Mouse (Mus musculus) CH12.LX (cell line): Measurements from ENCODE around the gene Tbc1d15. TPM values are rescaled to one million over a fixed set of nuclear protein-coding genes. Genes with fewer than 3 reads are reported as not detected.
A peak's percentile ranks its signal among the peaks of the same experiment; 100 is the strongest.

Source experiments
- DNase-seq: peaks from one replicate; pipeline ENCODE4 v3.0.0-alpha.2; 2013; ENCODE audit errors: extremely low read depth
- H3K27ac ChIP-seq: 2 replicates; pipeline ENCODE4 v1.5.1; 2012; ENCODE audit warnings: low read depth, mild to moderate bottlenecking, control low read depth, moderate library complexity; ENCODE audit not compliant: insufficient read depth
- H3K27me3 ChIP-seq: replicated peaks from 2 replicates; pipeline ENCODE3; 2012; ENCODE audit warnings: inconsistent platforms
- H3K36me3 ChIP-seq, 2 experiments: replicated peaks in 1 of 2; 2 replicates each; pipeline versions ENCODE3 to v1.6.1; 2012; ENCODE audit warnings: inconsistent platforms in 1 of 2, low read length in 1 of 2, mild to moderate bottlenecking in 1 of 2, mixed read lengths in 1 of 2, moderate library complexity in 1 of 2; ENCODE audit not compliant: control insufficient read depth in 1 of 2, insufficient read depth in 1 of 2
- H3K4me1 ChIP-seq, 2 experiments: 2 replicates each; pipeline ENCODE4 v1.6.1; 2012; ENCODE audit warnings: inconsistent platforms in 1 of 2, moderate library complexity in 1 of 2; ENCODE audit not compliant: insufficient read depth in 2 of 2, control insufficient read depth in 1 of 2
- H3K4me2 ChIP-seq: 2 replicates; pipeline ENCODE4 v1.6.1; 2012; ENCODE audit warnings: low read depth, mild to moderate bottlenecking, control low read depth; ENCODE audit not compliant: poor library complexity, insufficient read depth, severe bottlenecking
- H3K4me3 ChIP-seq, 3 experiments: fragments of 150-350 bp in 1 of 3; sonication (generic) in 1 of 3; replicated peaks in 1 of 3; 2 replicates each; pipeline versions ENCODE3 to v1.5.1; 2011 to 2012; ENCODE audit warnings: low read depth in 2 of 3, low read length in 2 of 3, mild to moderate bottlenecking in 2 of 3, moderate library complexity in 2 of 3, control low read depth in 1 of 3, improper control_type of control experiment in 1 of 3, inconsistent platforms in 1 of 3, mixed read lengths in 1 of 3; ENCODE audit not compliant: poor library complexity in 1 of 3
- H3K79me2 ChIP-seq: replicated peaks from 2 replicates; pipeline ENCODE4 v1.6.1; 2012; ENCODE audit warnings: mild to moderate bottlenecking, moderate library complexity; ENCODE audit not compliant: control insufficient read depth, poor library complexity, insufficient read depth, severe bottlenecking; ENCODE audit errors: extremely low read depth
- H3K9ac ChIP-seq: 2 replicates; pipeline ENCODE4 v1.6.1; 2012; ENCODE audit warnings: low read depth, mild to moderate bottlenecking, control low read depth, moderate library complexity; ENCODE audit not compliant: insufficient read depth
- H3K9me3 ChIP-seq: replicated peaks from 2 replicates; pipeline ENCODE3; 2012; ENCODE audit warnings: low read length, inconsistent platforms, mixed read lengths
- BHLHE40 ChIP-seq: IDR thresholded peaks from 2 replicates; pipeline ENCODE4 v1.6.1; 2011; ENCODE audit warnings: mild to moderate bottlenecking, low read depth, low read length, improper control_type of control experiment
- CHD1 ChIP-seq: IDR thresholded peaks from 2 replicates; pipeline ENCODE4 v1.6.1; 2012; ENCODE audit warnings: low read depth, low read length, improper control_type of control experiment, inconsistent platforms
- CHD2 ChIP-seq: IDR thresholded peaks from 2 replicates; pipeline ENCODE4 v1.6.1; 2011; ENCODE audit warnings: low read length, improper control_type of control experiment
- CTCF ChIP-seq, 2 experiments: IDR thresholded peaks in 1 of 2; conservative IDR thresholded peaks in 1 of 2; 2 replicates each; pipeline ENCODE4 v1.5.1; 2011 to 2012; ENCODE audit warnings: low read depth in 2 of 2, low read length in 2 of 2, improper control_type of control experiment in 1 of 2, inconsistent platforms in 1 of 2, mild to moderate bottlenecking in 1 of 2, moderate library complexity in 1 of 2
- E2F4 ChIP-seq: IDR thresholded peaks from 2 replicates; pipeline ENCODE4 v1.6.1; 2011; ENCODE audit warnings: low read depth, low read length, improper control_type of control experiment; ENCODE audit not compliant: insufficient replicate concordance
- ELF1 ChIP-seq: IDR thresholded peaks from 2 replicates; pipeline ENCODE4 v1.6.1; 2014; ENCODE audit warnings: low read depth, mild to moderate bottlenecking, inconsistent platforms, low read length, improper control_type of control experiment
- EP300 ChIP-seq: IDR thresholded peaks from 2 replicates; pipeline ENCODE4 v1.6.1; 2011; ENCODE audit warnings: low read length, improper control_type of control experiment
- ETS1 ChIP-seq: conservative IDR thresholded peaks from 2 replicates; pipeline ENCODE4 v1.6.1; 2012; ENCODE audit warnings: low read depth, mild to moderate bottlenecking, inconsistent platforms, low read length, improper control_type of control experiment, moderate library complexity
- GABPA ChIP-seq: IDR thresholded peaks from 2 replicates; pipeline ENCODE4 v1.6.1; 2012; ENCODE audit warnings: low read depth, low read length, improper control_type of control experiment, inconsistent platforms; ENCODE audit not compliant: insufficient replicate concordance
- HCFC1 ChIP-seq: IDR thresholded peaks from 2 replicates; pipeline ENCODE4 v1.6.1; 2012; ENCODE audit warnings: low read depth, mild to moderate bottlenecking, inconsistent platforms, low read length, improper control_type of control experiment
- IRF4 ChIP-seq: IDR thresholded peaks from 2 replicates; pipeline ENCODE4 v1.6.1; 2014; ENCODE audit warnings: low read depth, mild to moderate bottlenecking, inconsistent platforms, low read length, improper control_type of control experiment
- JUN ChIP-seq: IDR thresholded peaks from 2 replicates; pipeline ENCODE4 v1.6.1; 2011; ENCODE audit warnings: low read depth, mild to moderate bottlenecking, low read length, improper control_type of control experiment, moderate library complexity; ENCODE audit not compliant: insufficient read depth
- JUND ChIP-seq: conservative IDR thresholded peaks from 2 replicates; pipeline ENCODE4 v1.6.1; 2011; ENCODE audit warnings: low read depth, low read length, improper control_type of control experiment
- KAT2A ChIP-seq: IDR thresholded peaks from 2 replicates; pipeline ENCODE4 v1.6.1; 2012; ENCODE audit warnings: low read length, improper control_type of control experiment, inconsistent platforms; ENCODE audit not compliant: insufficient replicate concordance
- MAFK ChIP-seq: IDR thresholded peaks from 2 replicates; pipeline ENCODE4 v1.6.1; 2011; ENCODE audit warnings: low read length, improper control_type of control experiment; ENCODE audit not compliant: insufficient replicate concordance
- MAX ChIP-seq: IDR thresholded peaks from 2 replicates; pipeline ENCODE4 v1.6.1; 2011; ENCODE audit warnings: low read length, improper control_type of control experiment
- MAZ ChIP-seq: IDR thresholded peaks from 2 replicates; pipeline ENCODE4 v1.6.1; 2012; ENCODE audit warnings: low read depth, mild to moderate bottlenecking, inconsistent platforms, low read length, improper control_type of control experiment, moderate library complexity
- MEF2A ChIP-seq: IDR thresholded peaks from 2 replicates; pipeline ENCODE4 v1.6.1; 2014; ENCODE audit warnings: low read depth, mild to moderate bottlenecking, inconsistent platforms, low read length, improper control_type of control experiment, borderline replicate concordance
- MXI1 ChIP-seq: IDR thresholded peaks from 2 replicates; pipeline ENCODE4 v1.6.1; 2011; ENCODE audit warnings: mild to moderate bottlenecking, low read depth, low read length, improper control_type of control experiment
- MYC ChIP-seq: IDR thresholded peaks from 2 replicates; pipeline ENCODE4 v1.6.1; 2011; ENCODE audit warnings: low read depth, mild to moderate bottlenecking, improper control_type of control experiment, low read length
- NELFE ChIP-seq: IDR thresholded peaks from 2 replicates; pipeline ENCODE4 v1.6.1; 2011; ENCODE audit warnings: low read depth, low read length, improper control_type of control experiment
- NRF1 ChIP-seq: IDR thresholded peaks from 2 replicates; pipeline ENCODE4 v1.6.1; 2014; ENCODE audit warnings: low read depth, mild to moderate bottlenecking, inconsistent platforms, low read length, improper control_type of control experiment, moderate library complexity
- PAX5 ChIP-seq: IDR thresholded peaks from 2 replicates; pipeline ENCODE4 v1.6.1; 2012; ENCODE audit warnings: low read length, inconsistent platforms, mixed read lengths
- POLR2A ChIP-seq: IDR thresholded peaks from 2 replicates; pipeline ENCODE4 v1.6.1; 2011; ENCODE audit warnings: low read depth, mild to moderate bottlenecking, improper control_type of control experiment, low read length
- POLR2AphosphoS2 ChIP-seq: IDR thresholded peaks from 2 replicates; pipeline ENCODE4 v1.6.1; 2011; ENCODE audit warnings: low read depth, low read length, improper control_type of control experiment
- RAD21 ChIP-seq: IDR thresholded peaks from 2 replicates; pipeline ENCODE4 v1.6.1; 2011; ENCODE audit warnings: low read depth, mild to moderate bottlenecking, low read length, improper control_type of control experiment, moderate library complexity
- RCOR1 ChIP-seq: conservative IDR thresholded peaks from 2 replicates; pipeline ENCODE4 v1.6.1; 2012; ENCODE audit warnings: low read depth, mild to moderate bottlenecking, inconsistent platforms, low read length, improper control_type of control experiment
- SIN3A ChIP-seq: IDR thresholded peaks from 2 replicates; pipeline ENCODE4 v1.6.1; 2012; ENCODE audit warnings: low read length, improper control_type of control experiment, inconsistent platforms
- SMC3 ChIP-seq: IDR thresholded peaks from 2 replicates; pipeline ENCODE4 v1.6.1; 2011; ENCODE audit warnings: low read depth, low read length, improper control_type of control experiment
- TBP ChIP-seq: conservative IDR thresholded peaks from 2 replicates; pipeline ENCODE4 v1.6.1; 2011; ENCODE audit warnings: low read depth, low read length, improper control_type of control experiment
- TCF12 ChIP-seq: IDR thresholded peaks from 2 replicates; pipeline ENCODE4 v1.6.1; 2014; ENCODE audit warnings: low read depth, mild to moderate bottlenecking, inconsistent platforms, low read length, improper control_type of control experiment
- UBTF ChIP-seq: IDR thresholded peaks from 2 replicates; pipeline ENCODE4 v1.6.1; 2012; ENCODE audit warnings: low read depth, mild to moderate bottlenecking, inconsistent platforms, low read length, improper control_type of control experiment, moderate library complexity
- USF1 ChIP-seq: IDR thresholded peaks from 2 replicates; pipeline ENCODE4 v1.6.1; 2014; ENCODE audit warnings: low read depth, mild to moderate bottlenecking, inconsistent platforms, low read length, improper control_type of control experiment
- USF2 ChIP-seq: conservative IDR thresholded peaks from 2 replicates; pipeline ENCODE4 v1.6.1; 2011; ENCODE audit warnings: low read depth, low read length, improper control_type of control experiment
- ZC3H11A ChIP-seq: IDR thresholded peaks from 2 replicates; pipeline ENCODE4 v1.6.1; 2012; ENCODE audit warnings: low read depth, mild to moderate bottlenecking, inconsistent platforms, low read length, improper control_type of control experiment
- ZKSCAN1 ChIP-seq: IDR thresholded peaks from 2 replicates; pipeline ENCODE4 v1.6.1; 2012; ENCODE audit warnings: low read depth, inconsistent platforms, low read length, improper control_type of control experiment, borderline replicate concordance
- ZMIZ1 ChIP-seq: IDR thresholded peaks from 2 replicates; pipeline ENCODE4 v1.6.1; 2012; ENCODE audit warnings: low read depth, mild to moderate bottlenecking, inconsistent platforms, low read length, improper control_type of control experiment
- ZNF384 ChIP-seq: IDR thresholded peaks from 2 replicates; pipeline ENCODE4 v1.6.1; 2012; ENCODE audit warnings: low read depth, low read length, improper control_type of control experiment, inconsistent platforms
- dilution Hi-C: fragments of 300-500 bp; cut with MboI; formaldehyde crosslinking; loops from 2 replicates; pipeline ENCODE4 v1.14.3; 2020; ENCODE audit warnings: low sequenced_read_pairs; ENCODE audit not compliant: extremely low pct_unique_long_range_greater_than_20kb, extremely low pct_ligation_motif_present
- in situ Hi-C: fragments of 300-500 bp; cut with MboI; formaldehyde crosslinking; loops from 3 replicates; pipeline ENCODE4 v1.14.3; 2019; ENCODE audit warnings: low sequenced_read_pairs, low pct_ligation_motif_present, low pct_unique_long_range_greater_than_20kb, mixed read lengths
- polyA plus RNA-seq: library from polyadenylated mRNA; unstranded; fragments of >175 nt; gene quantifications from 2 replicates; pipeline ENCODE4 v1.2.1, GENCODE M21; 2012; ENCODE audit warnings: low read depth; ENCODE audit not compliant: insufficient read length
- total RNA-seq, 2 experiments: library from RNA; depleted of rRNA; stranded (reverse); fragments of 300-350 nt in 1 of 2; fragments of >200 nt in 1 of 2; gene quantifications; 2 replicates each; pipeline ENCODE4 v1.2.3; 2012 to 2014

Tbc1d15 gene
- 10.5 and 13.4 TPM in 2 replicates for total RNA-seq (2012; rRNA removed)
- total RNA-seq (2014; rRNA removed): 21.4 and 23.3 TPM in 2 replicates
- 59.5 and 75.6 TPM in 2 replicates for polyA plus RNA-seq

- H3K9ac ChIP-seq: peak within 1 kb of the TSS; percentile 86
- in situ Hi-C loops (no loop called here), dilution Hi-C loops (no loop called here)
- peak within 1 kb of the TSS; percentile 92 to 99 (median 94) for H3K4me3 ChIP-seq
- H3K27ac ChIP-seq: peak within 1 kb of the TSS; percentile 31; the same call in 1 of the 2 replicates
- peaks cover 38% of the 10 kb centered on the region for H3K79me2 ChIP-seq
- H3K9me3 ChIP-seq: no peaks in the 10 kb centered on the region
- DNase-seq: peak; percentile 99
- TF ChIP-seq USF2 (peak; percentile 68), ETS1 (peak; percentile 83), ZC3H11A (no peak), MEF2A (peak; percentile 83; the same call in 1 of the 2 replicates), ZNF384 (no peak), IRF4 (peak; percentile 65; the same call in 1 of the 2 replicates), TCF12 (peak; percentile 77), GABPA (no peak; the same call in 1 of the 2 replicates), BHLHE40 (peak; percentile 100), SMC3 (no peak), ZMIZ1 (peak; percentile 90), MYC (peak; percentile 73), CTCF (conservative IDR thresholded peaks at IDR 0.05 in 1 of 2, IDR thresholded peaks at IDR 0.05 in 1 of 2; ENCODE audit: low read depth in 2 of 2, low read length in 2 of 2) (no peak), HCFC1 (peak; percentile 83), E2F4 (peak; percentile 93; the same call in 1 of the 2 replicates), MAZ (no peak), EP300 (no peak), ELF1 (peak; percentile 72), SIN3A (peak; percentile 99), UBTF (no peak), TBP (peak; percentile 89), CHD2 (no peak), CHD1 (no peak), POLR2A (peak; percentile 77), PAX5 (no peak), RCOR1 (peak; percentile 85; the same call in 1 of the 2 replicates), MAX (peak; percentile 97), USF1 (peak; percentile 87), NELFE (peak; percentile 86), JUND (no peak), KAT2A (peak; percentile 80; the same call in 1 of the 2 replicates), ZKSCAN1 (no peak), NRF1 (peak; percentile 98), MAFK (no peak), MXI1 (peak; percentile 96), RAD21 (no peak), JUN (peak; percentile 26; the same call in 1 of the 2 replicates), POLR2AphosphoS2 (peak; percentile 53; the same call in 1 of the 2 replicates)
- peaks cover 0 to 7% of the 10 kb centered on the region in 2 experiments for H3K36me3 ChIP-seq
- peak within 1 kb of the TSS; percentile 96 for H3K4me2 ChIP-seq
- no peaks in the 10 kb centered on the region for H3K27me3 ChIP-seq
- peaks cover 0 to 43% of the 10 kb centered on the region in 2 experiments; a peak in 2 of 4 replicates for H3K4me1 ChIP-seq
Observed at GRCm38 (mm10) chr10:115251088-115251934, at the start of gene Tbc1d15. TSS of gene Tbc1d15 (minus strand) at chr10:115251467.
